Mouse (Mus musculus) left cerebral cortex, adult 2 months (tissue): ENCODE data around the gene Fam186a. TPM values are rescaled to one million over a fixed set of nuclear protein-coding genes. Genes with fewer than 3 reads are reported as not detected.
A peak's percentile ranks its signal among the peaks of the same experiment; 100 is the strongest.
"Not testable (repeated sequence)": the region's sequence is repeated elsewhere in the genome, so short reads cannot be mapped to it uniquely, and the experiment has no call there.

Experiments
- DNase-seq, 2 experiments: peaks; one replicate each; pipeline ENCODE4 v3.0.0; 2021 to 2022; ENCODE audit warnings: low spot score in 2 of 2, mixed read lengths in 1 of 2; ENCODE audit errors: extremely low spot score in 1 of 2
- H3K27ac ChIP-seq: fragments of 200-600 bp; 2 replicates; pipeline ENCODE4 v1.8.1; 2022
- H3K4me3 ChIP-seq: fragments of 200-600 bp; 2 replicates; pipeline ENCODE4 v1.8.1; 2022
- CTCF ChIP-seq: fragments of 200-600 bp; IDR thresholded peaks from 2 replicates; pipeline ENCODE4 v1.8.1; 2022; ENCODE audit warnings: antibody characterized with exemption, mild to moderate bottlenecking, moderate library complexity
- intact Hi-C: fragments of 180-260 bp; cut with DNase I; formaldehyde crosslinking; loops from one replicate; pipeline ENCODE4 v1.15.1; 2025
- long read RNA-seq, 2 experiments: library from polyadenylated mRNA; stranded (forward); transcript quantifications; one replicate each; pipeline ENCODE4 v2.0.0; 2021; ENCODE audit warnings: borderline mapping rate in 2 of 2
- total RNA-seq, 2 experiments: library from RNA; stranded (reverse); gene quantifications; 2 replicates each; pipeline ENCODE4 v1.2.3; 2021

Fam186a gene
- total RNA-seq, result under 1 TPM in 1 of 2 experiments, not detected in 1; 0.05 TPM
- long read RNA-seq, experiment 1, result 0 reads
- long read RNA-seq, experiment 2, result 0 reads

DNA sequence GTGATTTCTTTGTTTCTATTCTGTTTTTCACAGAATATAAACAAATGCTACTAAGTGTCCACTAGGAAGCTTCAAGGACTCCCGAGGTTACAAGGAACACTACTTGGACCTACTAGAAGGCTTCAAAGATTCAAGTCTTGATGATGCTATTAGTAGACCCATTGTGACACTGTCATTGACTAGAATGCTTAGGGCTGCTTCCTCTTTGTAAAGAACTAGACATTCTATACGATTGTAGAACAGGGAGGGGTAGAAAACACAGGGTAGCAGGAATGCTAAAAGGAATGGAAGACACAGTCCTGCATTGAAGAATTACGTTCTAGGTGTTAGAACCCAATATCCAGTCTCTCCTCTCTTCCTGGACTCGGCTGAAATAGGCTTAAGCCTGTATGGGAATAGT, at the start of gene Fam186a:
Fam186a (minus strand) TSS at position 101 of the 400 bp plus-strand sequence.
- intact Hi-C loops, result no loop called here
- H3K4me3 ChIP-seq, result no peak within 1 kb of the TSS
- no peak within 1 kb of the TSS for H3K27ac ChIP-seq
- no peak for TF ChIP-seq CTCF
- DNase-seq, result no peak

DNA sequence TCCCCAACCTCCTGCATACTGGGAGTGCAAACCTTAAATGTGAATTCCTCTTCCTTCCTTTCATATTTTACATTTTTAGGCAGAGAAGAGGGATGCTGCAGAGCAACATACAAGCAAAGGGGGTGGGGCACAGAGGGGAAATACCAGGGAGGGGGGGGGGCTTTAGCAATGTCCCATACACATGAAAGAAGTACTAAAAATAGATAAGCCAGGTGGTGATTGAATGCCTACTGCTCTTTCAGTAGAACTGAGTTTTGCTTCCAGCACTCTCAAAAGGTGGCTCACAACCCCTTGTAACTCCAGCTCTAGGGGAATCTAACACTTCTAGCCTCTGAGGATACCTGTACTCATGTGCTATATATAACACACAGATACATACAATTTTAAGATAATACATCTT, 39.3 kb upstream of the Fam186a start:
- Histone ChIP-seq H3K27ac (no peak overlapping the region), H3K4me3 (no peak overlapping the region)
- DNase-seq, result no peak
- intact Hi-C loops, result no loop called here
- TF ChIP-seq CTCF, result no peak

DNA sequence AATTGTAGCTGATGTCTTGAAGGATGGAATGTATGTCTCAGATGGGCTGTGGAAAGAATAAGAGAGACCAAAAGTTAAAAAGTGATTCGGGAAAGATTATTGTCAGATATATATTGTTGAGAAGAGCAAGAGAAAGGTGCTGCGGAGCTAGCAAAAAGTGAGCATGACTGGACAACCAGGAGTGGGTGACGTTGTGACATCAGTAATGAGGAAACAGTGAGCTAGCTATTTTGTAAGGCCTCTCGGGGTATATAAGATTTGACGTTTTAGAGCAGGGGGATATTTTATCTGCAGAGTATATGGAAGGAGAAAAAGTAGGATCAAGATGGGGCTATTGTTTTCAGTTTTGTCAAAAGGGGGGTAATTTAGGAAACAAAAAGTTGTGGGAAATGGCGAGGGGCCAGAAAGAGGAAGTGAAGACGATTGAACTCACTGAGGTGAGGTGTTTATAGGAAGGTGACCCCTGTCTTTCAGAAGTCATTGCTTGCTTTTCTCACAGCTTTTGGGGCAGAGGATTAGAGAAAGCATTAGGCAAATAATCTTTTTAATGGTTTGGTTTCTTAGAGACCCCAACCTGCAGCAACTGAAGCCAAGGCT, 37.9 kb upstream of the Fam186a start:
- TF ChIP-seq CTCF, result no peak
- intact Hi-C loops, result no loop called here
- no peak overlapping the region for H3K4me3 ChIP-seq
- H3K27ac ChIP-seq, result no peak overlapping the region
- no peak for DNase-seq

DNA sequence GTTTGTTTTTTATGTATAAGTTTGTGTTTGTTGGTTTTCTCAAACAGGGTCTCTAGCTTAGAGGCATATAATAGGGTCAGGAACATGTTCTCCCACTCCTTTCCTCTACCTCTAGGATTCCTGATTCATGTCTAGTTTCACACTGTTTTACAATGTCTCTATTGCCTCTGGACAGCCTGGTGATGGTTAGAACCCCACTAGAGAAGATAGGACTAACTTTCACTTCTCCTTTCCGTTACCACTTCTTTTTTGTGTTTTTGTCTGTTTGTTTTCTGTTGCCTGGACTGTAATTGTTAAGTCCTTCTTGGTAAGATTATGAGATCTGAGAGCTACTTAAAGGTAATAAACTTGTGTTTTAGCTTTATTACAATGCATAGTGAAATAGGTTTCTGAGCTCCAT, 32.5 kb upstream of the Fam186a start:
- Histone ChIP-seq H3K27ac (no peak overlapping the region), H3K4me3 (no peak overlapping the region)
- DNase-seq, result no peak
- TF ChIP-seq CTCF, result no peak
- intact Hi-C loops, result no loop called here

DNA sequence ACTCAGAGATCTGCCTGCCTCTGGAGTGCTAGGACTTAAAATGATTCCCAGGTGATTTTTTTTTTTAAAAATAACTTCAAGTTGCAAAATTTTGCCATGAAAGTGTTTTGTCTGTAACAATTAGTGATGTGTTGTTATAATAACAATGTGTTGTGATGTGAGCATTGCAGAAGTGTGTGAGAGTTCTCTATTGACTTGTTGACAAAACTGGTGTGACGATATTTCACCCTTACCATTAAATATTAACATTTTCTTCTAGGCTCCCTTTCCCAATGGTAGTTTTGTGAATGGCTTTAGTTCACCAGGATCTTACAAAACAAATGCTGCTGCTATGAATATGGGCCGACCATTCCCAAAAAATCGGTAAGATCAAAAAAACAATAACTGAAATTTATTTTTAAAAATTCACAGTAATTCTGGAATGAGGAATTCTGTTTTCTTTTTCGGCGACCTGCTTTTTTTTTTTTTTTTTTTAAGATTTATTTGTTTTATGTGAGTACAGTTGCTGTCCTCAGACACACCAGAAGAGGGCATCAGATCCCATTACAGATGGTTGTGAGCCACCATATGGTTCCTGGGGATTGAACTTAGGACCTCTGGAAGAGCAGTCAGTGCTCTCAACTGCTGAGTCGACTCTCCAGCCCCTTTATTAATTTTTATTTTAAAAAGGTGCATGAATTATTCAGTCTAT, 30.4 kb upstream of the Fam186a start:
- no peak; the same call in 1 of the 2 replicates for TF ChIP-seq CTCF
- DNase-seq, result no peak
- intact Hi-C loops, result no loop called here
- H3K27ac ChIP-seq, result no peak overlapping the region
- no peak overlapping the region for H3K4me3 ChIP-seq

DNA sequence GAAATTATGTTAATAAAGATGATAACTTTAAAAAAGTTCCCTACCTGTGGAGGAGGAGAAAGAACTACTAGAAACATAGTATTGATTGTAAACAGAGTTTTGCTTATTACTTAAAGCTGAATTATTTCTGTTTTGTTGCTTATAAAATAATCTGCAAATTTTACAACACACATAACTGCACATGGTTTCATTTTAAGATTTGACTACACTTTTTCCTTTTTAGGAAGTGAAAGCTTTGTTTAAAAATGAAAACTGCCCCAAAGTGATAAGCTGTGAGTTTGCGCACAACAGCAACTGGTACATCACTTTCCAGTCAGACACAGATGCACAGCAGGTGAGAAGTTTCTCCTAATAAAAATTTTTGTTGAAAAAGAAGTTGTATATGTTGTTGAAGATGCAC, 26.2 kb upstream of the Fam186a start:
- DNase-seq, result no peak
- intact Hi-C loops, result loop anchor here (2.0 kb wide), 1 partner anchor 18 kb away; no protein-coding TSS in a partner anchor
- no peak overlapping the region for H3K4me3 ChIP-seq
- no peak for TF ChIP-seq CTCF
- H3K27ac ChIP-seq, result no peak overlapping the region

DNA sequence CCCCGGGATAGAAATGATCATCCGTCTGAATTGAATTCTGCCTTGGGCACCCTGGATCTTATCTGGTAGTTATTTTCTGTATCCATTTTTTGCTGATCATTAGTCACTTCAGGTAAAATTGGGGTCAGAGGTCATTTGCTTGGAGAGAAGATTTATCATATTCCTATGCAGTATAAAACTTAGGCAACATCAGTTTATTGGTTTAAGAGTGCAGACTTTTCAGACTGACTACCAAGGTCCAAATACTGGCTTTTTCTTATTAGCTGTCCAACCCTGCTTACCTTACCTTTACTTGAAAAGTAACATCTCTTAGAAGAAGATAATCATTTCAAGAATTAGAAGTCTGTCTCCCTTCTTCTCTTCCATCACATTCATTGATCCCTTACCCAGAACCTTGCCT, 12.9 kb upstream of the Fam186a start:
- no peak for DNase-seq
- intact Hi-C loops, result no loop called here
- no peak overlapping the region for H3K4me3 ChIP-seq
- no peak overlapping the region for H3K27ac ChIP-seq
- no peak for TF ChIP-seq CTCF

DNA sequence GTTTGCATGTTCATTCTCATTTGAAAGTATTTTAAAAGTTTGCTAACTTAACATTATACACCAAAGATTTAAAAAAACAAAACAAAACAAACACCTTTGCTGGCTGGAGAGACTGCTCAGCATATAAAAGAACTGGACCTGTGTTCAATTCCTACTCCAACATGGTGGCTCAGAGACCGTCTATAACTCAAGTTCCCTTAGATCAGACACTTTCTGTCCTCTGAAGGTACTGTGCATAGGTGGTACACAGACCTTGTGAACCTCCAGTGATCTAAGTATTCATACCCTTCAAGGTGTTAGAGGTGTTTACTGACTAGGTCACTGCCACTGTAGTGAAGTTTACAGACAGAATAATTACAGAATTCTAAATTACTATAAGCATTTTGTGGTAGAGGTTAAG, 12.4 kb upstream of the Fam186a start:
- TF ChIP-seq CTCF, result no peak
- intact Hi-C loops, result no loop called here
- DNase-seq, result no peak
- Histone ChIP-seq H3K27ac (no peak overlapping the region), H3K4me3 (no peak overlapping the region)

DNA sequence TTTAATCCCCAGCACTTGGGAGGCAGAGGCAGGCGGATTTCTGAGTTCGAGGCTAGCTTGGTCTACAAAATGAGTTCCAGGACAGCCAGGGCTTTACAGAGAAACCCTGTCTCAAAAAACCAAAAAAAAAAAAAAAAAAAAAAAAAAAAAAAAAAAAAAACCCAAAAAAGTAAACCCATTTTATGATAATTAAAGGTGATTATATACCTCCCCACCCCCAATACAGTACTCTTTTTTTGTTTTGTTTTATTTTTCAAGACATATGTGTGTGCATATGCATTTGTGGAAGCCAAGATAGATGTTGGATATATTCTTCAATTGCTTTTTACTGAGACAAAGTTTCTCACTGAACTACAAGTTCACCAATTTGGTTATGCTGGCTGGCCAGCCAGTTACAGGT, 9.3 kb upstream of the Fam186a start:
- H3K27ac ChIP-seq, DNase-seq, H3K4me3 ChIP-seq, intact Hi-C loops: not testable (repeated sequence)

DNA sequence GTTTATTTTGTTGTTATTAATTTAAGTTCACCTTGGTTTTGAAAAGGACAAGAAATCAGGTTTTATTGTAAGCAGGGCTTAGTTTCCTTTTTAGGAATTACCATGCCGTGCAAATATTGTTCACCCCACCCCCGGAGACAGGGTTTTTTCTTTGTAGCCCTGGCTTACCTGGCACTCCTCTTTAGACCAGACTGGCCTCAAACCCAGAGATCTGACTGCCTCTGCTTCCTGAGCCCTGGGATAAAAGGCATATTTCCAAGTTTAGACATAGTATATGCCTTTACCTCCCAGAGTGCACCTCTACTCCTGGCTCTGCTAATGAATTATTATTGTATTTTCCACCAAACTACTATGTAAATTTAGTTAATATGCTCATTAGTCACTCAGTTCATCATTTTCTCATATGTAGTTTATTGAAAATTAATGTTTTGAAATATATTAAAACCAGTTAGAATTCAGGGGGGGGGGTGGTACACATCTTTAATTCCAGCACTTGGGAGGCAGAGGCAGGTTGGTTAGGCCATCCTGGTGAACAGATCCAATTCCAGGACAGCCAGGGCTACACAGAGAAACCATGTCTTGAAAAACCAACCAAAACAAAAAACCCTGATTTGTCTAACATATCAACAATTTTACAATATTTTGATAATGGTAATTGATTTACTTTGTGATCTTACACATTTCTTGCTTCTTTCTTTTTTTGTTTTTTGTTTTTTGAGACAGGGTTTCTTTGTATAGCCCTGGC, 7.8 kb upstream of the Fam186a start:
- intact Hi-C loops, result no loop called here
- Histone ChIP-seq H3K4me3 (no peak overlapping the region), H3K27ac (no peak overlapping the region)
- no peak for TF ChIP-seq CTCF
- DNase-seq, result no peak

DNA sequence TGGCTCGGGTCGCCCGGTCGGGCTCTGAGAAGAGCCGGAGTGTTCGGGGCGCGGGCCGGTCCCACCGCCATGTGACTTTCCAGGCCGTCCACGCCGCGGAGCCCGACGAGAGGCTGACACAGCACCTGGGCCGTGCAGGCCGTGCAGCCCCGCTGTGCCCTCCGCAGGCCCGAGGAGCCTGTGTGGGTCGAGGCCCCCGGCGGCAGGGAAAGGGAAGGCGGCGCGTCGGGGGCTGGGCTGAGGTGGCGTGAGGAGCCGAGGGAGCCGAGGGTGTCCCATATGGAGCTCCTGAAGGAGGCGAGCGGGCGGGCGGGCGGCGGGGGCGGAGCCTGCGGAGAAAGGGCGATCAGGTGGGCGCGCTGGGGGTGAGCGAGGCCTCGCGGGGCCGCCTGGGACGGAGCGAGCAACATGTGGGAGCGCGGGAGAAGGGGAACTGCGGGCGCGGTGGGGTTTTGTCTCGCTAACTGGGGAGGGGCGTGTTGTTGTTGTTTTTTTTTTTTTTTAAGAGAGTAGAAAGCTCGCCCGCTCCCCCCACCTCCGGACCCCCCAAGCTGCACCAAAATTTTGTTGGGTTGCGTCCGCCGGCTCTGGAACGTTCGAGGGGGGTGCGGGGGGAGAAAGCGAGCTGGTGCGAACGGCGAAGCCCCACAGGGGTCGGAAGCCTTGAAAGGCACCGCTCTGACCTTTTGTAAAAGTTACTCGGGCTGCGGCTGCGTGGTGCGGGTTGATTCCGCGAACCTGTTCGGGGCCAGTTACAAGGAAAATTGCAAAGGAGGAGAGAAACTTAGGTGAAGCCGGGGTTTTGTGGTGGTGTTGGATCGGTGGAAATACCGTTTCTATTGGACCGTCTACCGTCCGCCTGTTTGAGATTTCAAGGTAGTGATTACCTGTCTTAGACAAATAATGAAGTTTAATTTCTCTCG, 6.4 kb upstream of the Fam186a start:
- peak; percentile 11 to 13 for DNase-seq
- Histone ChIP-seq H3K27ac (peak overlapping the region; percentile 99), H3K4me3 (peak overlapping the region; percentile 78)
- intact Hi-C loops, result no loop called here
- TF ChIP-seq CTCF, result no peak; the same call in 1 of the 2 replicates
